Mouse (Mus musculus) heart, postnatal 10 days (tissue): ENCODE data around the gene Serpinb9. TPM values are rescaled to one million over a fixed set of nuclear protein-coding genes. Genes with fewer than 3 reads are reported as not detected.
"Not testable (repeated sequence)": the region's sequence is repeated elsewhere in the genome, so short reads cannot be mapped to it uniquely, and the experiment has no call there.

ENCODE experiments used
- DNase-seq, 2 experiments: peaks; one replicate each; pipeline ENCODE4 v3.0.0; 2021
- intact Hi-C: fragments of 180-260 bp; cut with DNase I; formaldehyde crosslinking; loops from one replicate; pipeline ENCODE4 v1.15.1; 2025
- total RNA-seq, 2 experiments: library from RNA; stranded (reverse); gene quantifications; 2 replicates each; pipeline ENCODE4 v1.2.3; 2021

Gene Serpinb9
- total RNA-seq, 2 experiments from 2014 or later = 6.9 to 10.1 TPM

DNA sequence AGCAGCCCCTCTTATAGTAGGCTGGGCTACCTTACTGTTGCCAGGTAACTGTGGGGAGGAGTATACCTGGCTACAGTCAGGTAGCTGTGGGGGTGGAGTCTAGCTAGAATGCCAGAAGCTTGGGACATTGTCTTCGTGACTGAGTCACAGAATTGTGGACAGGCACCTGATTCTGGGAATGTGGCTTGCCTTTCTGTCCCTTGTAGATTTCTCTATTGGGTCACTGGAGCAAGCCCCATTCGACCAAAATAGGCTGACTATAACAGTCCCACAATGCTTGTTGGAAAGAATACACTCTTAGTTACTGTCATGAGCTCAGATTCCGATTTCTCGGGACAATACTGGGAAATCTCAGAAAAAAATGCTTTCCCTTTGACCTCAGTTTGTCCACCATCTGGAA lies 8.0 kb upstream of the Serpinb9 start:
- intact Hi-C loops = no loop called here
- no peak for DNase-seq

GRCm38 (mm10) chr13:33001341-33001740 lies 1.7 kb upstream of the Serpinb9 start:
- intact Hi-C loops = no loop called here

DNA sequence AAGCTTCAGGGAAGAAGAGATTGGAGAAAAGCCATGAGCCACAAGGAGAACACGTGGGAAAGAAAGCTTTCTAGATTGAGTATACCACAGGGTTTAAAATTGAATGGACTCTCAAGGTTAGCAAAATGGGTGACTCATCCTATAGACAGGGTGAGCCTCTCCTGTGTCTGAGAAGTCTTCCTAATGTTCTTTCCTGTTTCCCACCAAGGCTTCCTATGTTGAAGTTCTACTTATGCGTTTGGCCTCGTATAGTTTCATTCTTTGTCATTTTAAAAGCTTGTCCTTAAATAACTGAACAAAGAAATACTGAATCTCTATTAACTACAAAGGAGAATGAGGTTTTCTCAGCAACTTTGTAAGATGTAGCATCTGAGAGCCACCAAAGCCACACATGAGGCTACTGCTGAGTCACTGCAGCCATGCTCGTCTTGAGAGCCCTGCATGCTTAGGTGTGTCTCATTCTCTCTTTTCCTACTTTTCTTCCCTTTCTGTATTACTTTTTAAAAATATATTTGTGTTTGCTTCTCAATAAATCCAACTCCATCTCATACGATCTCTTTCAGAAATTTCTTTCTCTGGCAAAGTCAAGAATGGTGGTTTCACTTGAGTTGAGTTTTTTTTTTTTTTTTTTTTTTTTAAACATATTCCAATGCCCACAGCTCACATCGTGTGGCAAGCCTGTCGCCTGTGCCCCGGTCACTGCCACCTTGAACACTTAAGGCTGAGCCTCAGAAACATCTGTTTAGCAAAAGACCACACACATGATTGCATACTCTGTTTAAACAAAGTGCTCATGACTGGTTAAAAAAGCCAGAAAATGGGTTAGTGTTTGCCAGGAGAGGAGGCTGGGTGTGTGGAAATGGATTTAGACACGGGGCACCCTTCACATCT lies 718 bp downstream of the Serpinb9 start:
- DNase-seq = no peak
- intact Hi-C loops = loop anchor here (1.0 to 2.0 kb wide), 2 partner anchors 71 to 100 kb away; no protein-coding TSS in a partner anchor

More at GRCm38 (mm10) chr13:33001341-33001740, 1.7 kb upstream of the Serpinb9 start:
- DNase-seq = no peak

DNA sequence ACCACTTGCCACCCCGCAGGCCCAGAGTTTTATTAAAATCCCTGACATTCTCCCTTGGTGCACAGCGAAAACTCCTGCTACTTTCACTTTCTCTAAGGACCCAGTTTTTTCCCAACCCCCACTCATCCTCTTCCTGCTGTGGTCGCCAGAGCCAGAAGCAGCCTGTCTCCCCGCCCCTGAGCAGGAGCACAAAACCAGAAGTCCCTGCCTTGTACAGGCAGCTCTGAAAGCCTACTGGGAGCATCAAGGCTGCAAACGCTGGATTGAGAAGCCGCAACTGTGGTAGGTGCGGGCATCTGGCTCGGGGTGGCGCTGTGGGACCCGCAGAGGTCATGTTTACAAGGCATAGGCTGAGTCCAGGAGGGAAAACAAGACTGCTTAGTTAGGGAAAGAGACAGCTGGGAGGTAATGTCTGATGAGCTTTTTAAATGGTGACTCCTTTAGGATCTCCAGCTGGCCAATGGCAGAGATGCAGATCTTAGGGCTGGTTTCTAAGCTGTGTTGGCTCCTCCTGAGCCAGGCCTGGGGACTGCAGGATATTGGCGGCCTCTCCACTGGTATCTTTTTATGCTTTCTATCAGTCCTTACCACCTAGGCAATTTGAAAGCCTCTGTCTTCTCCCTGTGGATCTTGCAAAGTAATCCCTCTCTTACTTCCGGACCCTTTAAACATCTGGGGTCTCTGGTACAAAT lies 1.5 kb downstream of the Serpinb9 start:
- intact Hi-C loops = loop anchor here (1.0 to 2.0 kb wide), 2 partner anchors 70 to 101 kb away; no protein-coding TSS in a partner anchor
- peak; percentile 93 for DNase-seq

- no peak for DNase-seq
- intact Hi-C loops = loop anchor here (2.0 kb wide), 1 partner anchor 69 kb away; no protein-coding TSS in a partner anchor
These were observed 2.5 kb downstream of the Serpinb9 start for GRCm38 (mm10) chr13:33005501-33006075.

DNA sequence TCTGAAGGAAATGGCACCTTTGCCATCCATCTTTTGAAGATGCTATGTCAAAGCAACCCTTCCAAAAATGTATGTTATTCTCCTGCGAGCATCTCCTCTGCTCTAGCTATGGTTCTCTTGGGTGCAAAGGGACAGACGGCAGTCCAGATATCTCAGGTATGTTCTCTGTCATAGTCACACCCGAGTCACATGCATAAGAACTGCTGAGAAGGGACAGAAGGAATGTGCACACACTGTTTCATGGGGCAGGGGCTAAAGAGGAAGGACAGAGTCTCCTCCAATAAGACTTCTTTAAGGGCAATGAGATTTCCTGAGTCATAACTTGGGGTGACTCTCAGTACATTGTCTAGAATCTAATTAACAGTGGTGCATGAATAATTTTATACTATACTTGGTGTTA lies 3.5 kb downstream of the Serpinb9 start:
- DNase-seq = no peak
- intact Hi-C loops = no loop called here

DNA sequence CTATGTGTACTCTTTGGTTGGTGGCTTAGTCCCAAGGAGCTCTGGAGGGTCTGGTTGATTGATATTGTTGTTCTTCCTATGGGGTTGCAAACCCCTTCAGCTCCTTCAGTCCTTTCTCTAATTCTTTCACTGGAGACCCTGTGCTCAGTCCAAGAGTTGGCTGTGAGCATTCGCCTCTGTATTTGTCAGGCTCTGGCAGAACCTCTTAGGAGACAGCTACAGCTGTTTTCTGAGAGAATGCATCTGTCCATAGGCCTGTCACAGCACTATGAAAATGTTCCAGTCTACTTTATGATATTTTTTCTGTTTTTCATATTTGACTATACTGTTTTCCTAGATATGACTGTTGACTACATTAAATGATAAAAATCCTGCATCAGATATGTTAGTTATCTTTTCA lies 9.3 kb downstream of the Serpinb9 start:
- DNase-seq = peak; percentile 36 to 47
- intact Hi-C loops = no loop called here

DNA sequence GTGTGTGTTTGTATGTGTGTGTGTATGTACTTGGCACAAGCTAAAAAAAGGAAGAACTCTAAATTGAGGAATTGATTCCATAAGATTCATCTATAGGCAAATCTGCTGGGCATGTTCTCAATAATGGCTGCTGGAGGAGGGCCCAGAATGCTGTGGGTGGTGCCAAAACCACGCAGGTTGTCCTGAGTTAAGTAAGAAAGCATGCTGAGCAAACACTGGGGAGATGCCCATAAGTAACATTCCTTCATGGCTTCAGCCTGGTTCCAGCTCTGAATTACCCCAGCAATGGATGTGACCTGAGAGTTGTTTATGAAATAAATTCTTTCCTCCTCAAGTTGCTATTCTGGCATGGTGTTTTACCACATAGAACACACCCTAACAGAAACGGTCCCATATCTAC lies 10.2 kb downstream of the Serpinb9 start:
- no peak for DNase-seq
- intact Hi-C loops = no loop called here

- DNase-seq = no peak
- intact Hi-C loops = no loop called here
These were observed 19.3 kb downstream of the Serpinb9 start for GRCm38 (mm10) chr13:33022371-33022770.

DNA sequence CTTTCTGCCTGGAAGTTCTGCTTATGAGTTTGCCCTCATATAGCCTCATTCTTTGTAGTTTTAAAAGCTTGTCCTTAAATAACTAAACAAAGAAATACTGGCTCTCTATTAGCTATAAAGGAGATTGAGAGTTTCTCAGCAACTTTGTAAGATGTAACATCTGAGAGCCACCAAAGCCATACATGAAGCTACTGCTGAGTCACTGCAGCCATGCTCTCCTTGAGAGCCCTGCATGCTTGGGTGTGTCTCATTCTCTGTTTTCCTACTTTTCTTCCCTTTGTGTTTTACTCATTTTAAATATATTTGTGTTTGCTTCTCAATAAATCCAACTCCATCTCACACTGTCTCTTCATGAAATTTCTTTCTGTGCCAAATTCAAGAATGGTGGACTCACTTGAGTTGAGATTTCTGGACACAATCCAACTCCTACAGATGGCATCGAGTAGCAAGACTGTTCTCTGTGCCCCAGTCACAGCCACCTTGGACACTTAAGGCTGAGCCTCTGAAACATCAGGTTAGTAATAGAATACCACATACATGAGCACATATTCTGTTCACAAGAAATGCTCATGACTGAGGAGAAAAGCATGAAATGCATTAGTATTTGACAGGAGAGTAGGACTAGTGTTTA lies 23.5 kb downstream of the Serpinb9 start:
- intact Hi-C loops = no loop called here
- DNase-seq = no peak

GRCm38 (mm10) chr13:33027244-33027643 lies 24.2 kb downstream of the Serpinb9 start, which contains the start of gene Serpinb9b:
Serpinb9b (plus strand) TSS chr13:33027416.
- intact Hi-C loops = no loop called here
- no peak for DNase-seq

DNA sequence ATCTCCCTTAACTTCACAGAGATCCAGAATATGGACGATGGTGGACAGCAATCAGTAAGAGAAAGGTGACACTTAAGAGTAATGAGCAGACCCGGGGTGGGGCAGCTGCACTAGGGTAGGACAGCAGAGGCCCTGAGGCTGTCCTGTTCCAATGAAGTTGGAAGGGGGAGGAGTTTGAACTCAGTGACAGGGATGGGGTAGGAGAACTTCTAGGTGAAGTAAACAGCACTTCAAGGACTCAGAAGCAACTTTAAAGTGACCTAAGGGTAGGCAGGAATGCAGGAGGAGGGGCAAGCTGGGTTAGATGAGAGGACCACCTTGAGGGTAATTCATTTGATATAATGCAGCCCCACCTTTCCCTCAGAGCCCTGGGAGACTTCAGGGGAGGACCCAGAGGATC lies 25.1 kb downstream of the Serpinb9 start:
- no peak for DNase-seq

GRCm38 (mm10) chr13:33028550-33028949 lies 25.5 kb downstream of the Serpinb9 start:
- DNase-seq = no peak
- intact Hi-C loops = no loop called here

More for the DNA sequence above, 25.1 kb downstream of the Serpinb9 start:
- intact Hi-C loops = no loop called here

GRCm38 (mm10) chr13:33029478-33029877 lies 26.4 kb downstream of the Serpinb9 start:
- intact Hi-C loops, DNase-seq: not testable (repeated sequence)

GRCm38 (mm10) chr13:33030281-33030680 lies 27.2 kb downstream of the Serpinb9 start:
- intact Hi-C loops = no loop called here
- no peak for DNase-seq

DNA sequence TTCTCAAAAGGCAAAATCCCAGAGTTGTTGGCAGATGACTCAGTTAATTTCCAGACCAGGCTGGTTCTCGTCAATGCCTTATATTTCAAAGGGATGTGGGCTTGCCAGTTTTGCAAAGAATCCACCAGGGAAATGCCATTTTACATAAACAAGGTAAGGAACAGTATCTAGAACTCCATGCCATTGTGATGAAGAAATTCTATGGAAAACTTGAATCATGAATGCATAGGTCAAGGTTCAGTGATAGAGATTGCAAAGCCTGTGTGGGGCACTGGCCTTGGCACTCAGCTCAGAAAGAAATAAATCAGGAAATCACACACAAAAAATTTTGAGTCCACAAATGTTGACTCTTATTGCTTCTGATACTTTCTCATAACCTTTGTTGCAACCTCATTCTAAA lies 32.5 kb downstream of the Serpinb9 start:
- intact Hi-C loops = no loop called here
- no peak for DNase-seq

DNA sequence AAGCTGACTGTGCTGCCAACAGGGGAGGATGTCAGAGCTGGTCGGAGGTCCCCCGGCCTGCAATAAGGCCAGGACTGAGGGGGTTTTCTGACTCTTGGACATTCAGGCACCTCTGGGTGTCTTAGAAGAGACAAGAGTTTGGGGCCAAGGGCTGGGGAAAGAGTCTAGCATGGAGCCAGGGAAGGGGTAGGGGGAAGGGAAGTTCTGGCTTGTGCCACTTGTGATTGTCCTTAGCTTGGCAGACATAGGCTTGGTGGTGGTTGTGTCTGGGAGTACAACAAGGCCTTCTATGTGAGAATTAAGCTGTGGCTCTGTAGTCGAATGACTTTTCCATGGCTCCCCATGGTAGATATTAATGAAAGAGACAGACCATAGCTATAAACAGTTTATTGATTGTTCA lies 40.5 kb downstream of the Serpinb9 start:
- intact Hi-C loops = no loop called here
- no peak for DNase-seq

DNA sequence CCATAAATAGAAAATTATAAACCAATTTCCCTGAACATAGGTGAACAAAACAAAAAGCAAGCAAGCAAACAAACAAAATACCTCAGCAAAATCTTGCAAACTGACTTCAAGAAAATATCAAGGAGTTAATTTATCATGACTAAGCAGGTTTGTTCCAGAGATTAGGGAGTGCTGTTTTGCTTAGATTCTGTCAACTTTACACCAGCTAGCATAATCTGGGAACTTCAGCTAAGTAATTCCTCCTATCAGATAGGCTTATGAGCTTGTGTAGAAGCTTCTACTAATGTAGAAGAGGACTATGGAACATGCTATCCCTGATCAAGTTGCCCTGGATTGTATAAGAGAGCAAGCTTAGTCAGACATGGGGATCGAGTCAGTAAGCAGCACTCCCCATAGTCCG lies 44.2 kb downstream of the Serpinb9 start:
- intact Hi-C loops = no loop called here
- no peak for DNase-seq

GRCm38 (mm10) chr13:33048187-33048586 lies 45.1 kb downstream of the Serpinb9 start:
- DNase-seq = no peak
- intact Hi-C loops = no loop called here

GRCm38 (mm10) chr13:33051697-33052096 lies 48.6 kb downstream of the Serpinb9 start:
- DNase-seq = no peak
- intact Hi-C loops = no loop called here

- no peak for DNase-seq
- intact Hi-C loops = no loop called here
These were observed 60.0 kb downstream of the Serpinb9 start for GRCm38 (mm10) chr13:33063048-33063447.
